Mouse (Mus musculus): Measurements from ENCODE around the gene Cacna1e.

- no peak for TF ChIP-seq CTCF (IDR thresholded peaks at IDR 0.05; ENCODE audit: borderline replicate concordance, extremely low read depth, insufficient read depth, insufficient read length)
- TF ChIP-seq POLR2A (IDR thresholded peaks at IDR 0.05; ENCODE audit: borderline replicate concordance, extremely low read depth, insufficient read depth, insufficient read length, poor library complexity, severe bottlenecking) = no peak
Observed at GRCm38 (mm10) chr1:154515350-154515749, 369.0 kb downstream of the Cacna1e start.

Measured in brain, embryonic 14.5 days (tissue).